Mouse (Mus musculus) inflammation-experienced regulatory T-cells, adult 6 months (primary cell): Measurements from ENCODE around the gene Nme9. TPM values are rescaled to one million over a fixed set of nuclear protein-coding genes. Genes with fewer than 3 reads are reported as not detected.

ENCODE experiments used
- ATAC-seq: one replicate; pipeline ENCODE4 v1.8.0; 2017
- polyA plus RNA-seq, 3 experiments: library from polyadenylated mRNA; unstranded; fragments of 100-300 nt; shearing (Covaris generic); gene quantifications; one replicate each; pipeline ENCODE4 v1.2.1; 2017

Gene Nme9
- polyA plus RNA-seq, 3 experiments from 2014 or later, result not detected

DNA sequence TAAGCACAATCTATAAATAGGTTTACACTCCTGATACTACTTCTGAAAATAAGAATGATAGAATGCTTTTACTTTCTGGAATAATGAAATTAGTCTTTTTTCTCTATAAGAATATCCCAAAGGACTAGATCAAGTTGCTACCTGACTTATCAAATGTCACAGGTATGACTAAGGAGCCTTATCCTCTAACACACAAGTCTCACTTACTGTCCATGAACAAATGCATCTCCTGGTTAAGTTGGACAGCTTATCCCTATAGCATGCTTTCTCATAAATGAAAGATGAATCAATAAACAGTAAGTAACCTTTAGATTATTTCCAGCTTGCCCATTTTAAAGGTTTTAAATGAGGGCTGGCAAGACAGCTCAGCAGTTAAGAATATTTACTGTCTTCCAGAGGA is 33.4 kb downstream of the Nme9 start:
- ATAC-seq, result no peak

DNA sequence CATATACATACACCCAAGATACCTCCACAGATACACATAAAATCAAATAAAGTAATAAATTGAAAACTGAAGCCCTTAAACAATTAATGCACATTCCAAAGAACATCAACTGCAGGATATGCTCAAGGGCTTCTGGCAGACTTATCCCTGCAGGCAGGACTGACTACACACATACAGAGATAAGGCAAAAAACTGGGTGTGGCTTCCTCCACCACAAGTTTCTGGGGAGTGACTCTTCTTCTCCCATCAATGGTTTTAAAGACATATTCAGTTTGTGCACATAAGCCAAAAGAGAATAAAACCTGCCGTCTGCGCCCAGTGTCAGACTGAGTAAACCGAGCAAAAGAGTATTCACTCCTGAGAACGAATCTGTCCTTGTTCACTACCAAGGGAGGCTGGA is 33.9 kb downstream of the Nme9 start:
- no peak for ATAC-seq

GRCm38 (mm10) chr9:99487126-99487695 is 35.9 kb downstream of the Nme9 start:
- ATAC-seq, result no peak

DNA sequence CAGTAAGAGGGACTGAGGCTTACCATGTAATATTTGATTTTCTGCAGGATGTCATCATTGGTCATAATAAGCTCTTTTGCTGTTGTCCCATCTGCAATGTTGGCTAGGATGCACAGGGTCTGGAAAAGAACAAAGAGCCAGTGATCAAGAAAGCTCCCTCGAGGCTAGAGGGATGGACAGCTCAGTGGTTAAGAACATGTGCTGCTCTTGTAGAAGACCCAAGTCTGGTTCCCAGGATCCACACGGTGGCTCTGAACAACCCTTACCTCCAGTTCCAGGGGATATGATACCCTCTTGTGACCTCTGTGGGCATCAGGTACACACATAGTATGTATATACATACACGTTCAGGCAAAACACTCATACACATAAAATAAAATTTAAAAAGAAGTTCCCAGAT is 36.6 kb downstream of the Nme9 start:
- ATAC-seq, result no peak

- ATAC-seq, result no peak
These were observed 39.8 kb downstream of the Nme9 start for GRCm38 (mm10) chr9:99491050-99491449.

GRCm38 (mm10) chr9:99492634-99493200 is 41.4 kb downstream of the Nme9 start:
- no peak for ATAC-seq

- no peak for ATAC-seq
These were observed 48.1 kb downstream of the Nme9 start for GRCm38 (mm10) chr9:99499336-99499735.

DNA sequence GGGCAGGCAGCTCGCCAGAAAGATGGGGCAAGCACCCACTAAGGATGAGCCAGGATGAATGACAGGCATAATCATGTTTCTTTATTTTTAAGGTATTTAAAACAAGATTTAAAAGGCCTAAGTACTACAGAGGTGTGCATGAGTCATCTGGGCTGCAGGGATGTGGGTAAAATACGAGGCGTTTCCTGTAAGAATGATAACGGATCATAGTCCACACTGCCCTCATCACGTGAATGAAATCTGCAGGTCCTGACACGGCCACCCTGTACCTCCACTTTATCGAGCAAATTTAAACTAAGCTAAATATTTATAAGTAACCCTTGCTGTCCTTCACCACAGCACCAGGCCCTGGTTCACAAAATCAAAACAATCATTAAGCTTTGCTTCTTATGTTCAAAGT is 54.6 kb downstream of the Nme9 start:
- no peak for ATAC-seq

Other genes starting within 250 kb of the Nme9 start
- not detected for gene Faiml, start 214.2 kb upstream of the Nme9 start, polyA plus RNA-seq
- 10 to 100 TPM; 19.6 to 29.6 (median 20.3) TPM for gene Cep70, start 208.1 kb upstream of the Nme9 start, polyA plus RNA-seq
- under 1 TPM in 2 of 3 experiments, not detected in 1; 0.43 to 0.48 TPM for gene Esyt3, start 92.9 kb upstream of the Nme9 start, polyA plus RNA-seq
- under 1 TPM in 1 of 3 experiments, not detected in 2; 0.32 TPM for gene Mras, start 14.1 kb upstream of the Nme9 start, polyA plus RNA-seq
- 10 to 100 TPM; 23.7 to 33.3 (median 28.2) TPM for gene Armc8, start 117.4 kb downstream of the Nme9 start, polyA plus RNA-seq
- gene Dbr1, start 124.3 kb downstream of the Nme9 start, polyA plus RNA-seq, result 10 to 100 TPM; 20.6 to 35.6 (median 24.4) TPM
- not detected for gene A4gnt, start 161.0 kb downstream of the Nme9 start, polyA plus RNA-seq
- not detected for gene Dzip1l, start 178.0 kb downstream of the Nme9 start, polyA plus RNA-seq